Mouse (Mus musculus): ENCODE measurements around the gene D930020B18Rik.

- 0 out of 6 replicates have a peak, but pooled peaks of 1 of the 3 experiments have one; percentile 18 for TF ChIP-seq CTCF (IDR thresholded peaks at IDR 0.05 in 2 of 3, conservative IDR thresholded peaks at IDR 0.05 in 1 of 3; ENCODE audit: control insufficient read depth in 1 of 3, insufficient read depth in 1 of 3, low read depth in 2 of 3, low read length in 3 of 3, poor library complexity in 1 of 3, severe bottlenecking in 1 of 3)
- TF ChIP-seq POLR2A (IDR thresholded peaks at IDR 0.05; ENCODE audit: control insufficient read depth in 1 of 2, insufficient read depth in 1 of 2, low read depth in 1 of 2, low read length in 2 of 2, poor library complexity in 1 of 2) = no peak
- TF ChIP-seq JUND (IDR thresholded peaks at IDR 0.05; ENCODE audit: low read depth, low read length) = no peak
- no peak for TF ChIP-seq SMC3 (IDR thresholded peaks at IDR 0.05; ENCODE audit: low read depth, low read length)
- TF ChIP-seq HCFC1 (IDR thresholded peaks at IDR 0.05; ENCODE audit: low read depth, low read length) = no peak
- TF ChIP-seq NRF1 (IDR thresholded peaks at IDR 0.05; ENCODE audit: insufficient read depth, low read depth, low read length, poor library complexity, severe bottlenecking) = no peak
- no peak for TF ChIP-seq EP300 (IDR thresholded peaks at IDR 0.05; ENCODE audit: low read depth in 1 of 2, low read length in 2 of 2)
- TF ChIP-seq ELF1 (IDR thresholded peaks at IDR 0.05; ENCODE audit: low read depth, low read length) = no peak
- TF ChIP-seq GATA1 (IDR thresholded peaks at IDR 0.05; ENCODE audit: low read depth, low read length) = no peak
- TF ChIP-seq NELFE (IDR thresholded peaks at IDR 0.05; ENCODE audit: low read depth, low read length) = no peak
- no peak for TF ChIP-seq ZNF384 (IDR thresholded peaks at IDR 0.05; ENCODE audit: low read depth, low read length)
- no peak for TF ChIP-seq USF1 (IDR thresholded peaks at IDR 0.05; ENCODE audit: low read depth, low read length)
- TF ChIP-seq RAD21 (IDR thresholded peaks at IDR 0.05; ENCODE audit: low read depth, low read length) = peak; percentile 3
These were observed 44.8 kb downstream of the D930020B18Rik start for GRCm38 (mm10) chr10:121686153-121686660.
